Mouse (Mus musculus): ENCODE results near the gene Rab11b.
"Not testable (repeated sequence)": the region's sequence is repeated elsewhere in the genome, so short reads cannot be mapped to it uniquely, and the experiment has no call there.

DNA sequence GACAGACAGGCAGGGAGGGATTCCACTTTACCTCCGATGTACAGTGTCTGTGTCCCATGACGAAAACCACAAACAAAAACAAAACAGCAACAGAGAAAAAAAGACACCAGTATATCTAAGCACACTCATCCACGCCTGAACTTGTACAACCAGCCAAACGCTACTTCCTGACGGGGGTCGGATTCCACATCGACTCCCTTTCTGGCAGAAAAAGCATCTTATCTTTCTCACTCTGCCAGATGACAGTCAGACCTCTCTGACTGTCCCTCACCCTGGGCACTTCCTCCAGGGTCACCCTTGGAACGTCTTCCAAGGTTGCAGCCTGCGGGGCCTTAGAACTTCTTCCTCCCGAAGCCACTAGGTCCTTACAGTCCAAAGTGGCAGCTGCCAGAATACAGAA is 26.8 kb downstream of the Rab11b start:
- not testable (repeated sequence) for TF ChIP-seq CTCF (IDR thresholded peaks at IDR 0.05; ENCODE audit: low read depth, low read length); GATA2 (IDR thresholded peaks at IDR 0.05; ENCODE audit: borderline replicate concordance, low read depth, low read length); GATA1 (IDR thresholded peaks at IDR 0.05; ENCODE audit: borderline replicate concordance, low read length); TAL1 (conservative IDR thresholded peaks at IDR 0.05; ENCODE audit: low read depth, low read length); POLR2AphosphoS5 (IDR thresholded peaks at IDR 0.05; ENCODE audit: insufficient replicate concordance, low read depth, low read length)
